Mouse (Mus musculus) heart, postnatal 0 days (tissue): Measurements from ENCODE around the gene 4933430I17Rik.

ENCODE experiments used
- CTCF ChIP-seq: IDR thresholded peaks from 2 replicates; pipeline ENCODE4 v1.5.1; 2016; ENCODE audit warnings: antibody characterized with exemption, control low read depth, low read depth
- EP300 ChIP-seq: IDR thresholded peaks from 2 replicates; pipeline ENCODE4 v1.6.1; 2016; ENCODE audit warnings: antibody characterized with exemption, low read depth

- no peak for TF ChIP-seq CTCF
- TF ChIP-seq EP300: no peak
These were observed 29.2 kb upstream of the 4933430I17Rik start for GRCm38 (mm10) chr4:62495946-62496345.
